Mouse (Mus musculus): ENCODE measurements at regions not wholly inside any gene's neighbourhood (a gene's known extent, or its start where the extent isn't known, plus 50 kb on each side); places are given as distances from the start of the nearest gene placed in this dataset.
A peak's percentile ranks its signal among the peaks of the same experiment; 100 is the strongest.

GRCm38 (mm10) chr13:116443165-116443955, 133.9 kb upstream of the Isl1 start:
- peak; percentile 3 to 9 for DNase-seq

GRCm38 (mm10) chr13:116417768-116418167, 108.3 kb upstream of the Isl1 start:
- no peak for DNase-seq
- intact Hi-C loops (cut with DNase I) = no loop called here

More at GRCm38 (mm10) chr13:116443165-116443955, 133.9 kb upstream of the Isl1 start:
- intact Hi-C loops (cut with DNase I) = no loop called here

- intact Hi-C loops (cut with DNase I) = no loop called here
- DNase-seq = no peak
Measured at GRCm38 (mm10) chr13:116414473-116414872, 105.0 kb upstream of the Isl1 start.

GRCm38 (mm10) chr13:116410682-116411081, 101.2 kb upstream of the Isl1 start:
- no peak for DNase-seq
- intact Hi-C loops (cut with DNase I) = no loop called here

Measured in heart, postnatal 10 days (tissue).